10 mouse cellular contexts compared by ENCODE assay signal in genomic region chr3:27317288-27318024, GRCm38 (mm10). TPM values are rescaled to one million over a fixed set of nuclear protein-coding genes. Genes with fewer than 3 reads are reported as not detected.
DNase-seq lines count a peak whose midpoint lies in the region; ATAC-seq and TF ChIP-seq lines count a peak whose summit lies in the region.
"Had no signal": no experiment of that assay in that cellular context is flagged by ENCODE, and none has a peak within 500 bp of the region (broad histone marks: within the 10 kb centered on the region; RNA-seq: fewer than 3 reads in every experiment).

No protein-coding gene starts in this region.

- H3K4me1 ChIP-seq in lung, embryonic 15.5 days, result peaks cover 6% of the 10 kb centered on the region; the same call in 1 of the 2 replicates
- 0 out of 2 replicates have a peak, but pooled peaks cover 4% of the 10 kb centered on the region for H3K4me1 ChIP-seq in intestine, embryonic 14.5 days (replicated peaks; ENCODE audit: control insufficient read depth, insufficient read depth, low read length)

- 0 out of 2 replicates have a peak, but pooled peaks have one; percentile 8 for ATAC-seq in lung, embryonic 15.5 days (ENCODE audit: borderline replicate concordance, extremely low read depth, low FRiP score, low TSS enrichment)
- ATAC-seq in intestine, embryonic 14.5 days (replicated peaks; ENCODE audit: low FRiP score, low TSS enrichment, low read depth), result no peak

- no peak for TF ChIP-seq CTCF in gastrocnemius, adult 2 months (IDR thresholded peaks at IDR 0.05)

- H3K9me3 ChIP-seq in lung, embryonic 15.5 days, result no peaks in the 10 kb centered on the region
- H3K9me3 ChIP-seq in intestine, embryonic 14.5 days (ENCODE audit: control insufficient read depth, low read length), result no peaks in the 10 kb centered on the region

- no peak for TF ChIP-seq POLR2A in myocyte (IDR thresholded peaks at IDR 0.05; ENCODE audit: insufficient read length, low read depth)

- H3K4me3 ChIP-seq in gastrocnemius, adult 2 months, result peak overlapping the region; percentile 80
- peak overlapping the region; percentile 40 for H3K4me3 ChIP-seq in lung, embryonic 15.5 days
- H3K4me3 ChIP-seq in intestine, embryonic 14.5 days (ENCODE audit: low read depth, low read length), result no peak overlapping the region
- peak overlapping the region; percentile 5 for H3K4me3 ChIP-seq in myocyte

- intact Hi-C loops in gastrocnemius, adult 2 months (cut with DNase I), result no loop called here

- H3K9ac ChIP-seq in lung, embryonic 15.5 days, result peak overlapping the region; percentile 19; the same call in 1 of the 2 replicates
- H3K9ac ChIP-seq in intestine, embryonic 14.5 days (ENCODE audit: low read length), result no peak overlapping the region

- no peaks in the 10 kb centered on the region for H3K27me3 ChIP-seq in lung, embryonic 15.5 days
- no peaks in the 10 kb centered on the region for H3K27me3 ChIP-seq in intestine, embryonic 14.5 days (replicated peaks; ENCODE audit: control insufficient read depth, insufficient read depth, low read length)
- H3K27me3 ChIP-seq in myocyte (ENCODE audit: control insufficient read depth, insufficient read depth, insufficient read length), result peaks cover under 1% of the 10 kb centered on the region

- no peak overlapping the region for H3ac ChIP-seq in myocyte (ENCODE audit: control insufficient read depth, insufficient read length)

- H3K4me2 ChIP-seq in lung, embryonic 15.5 days, result peak overlapping the region; percentile 56
- peak overlapping the region; percentile 30 for H3K4me2 ChIP-seq in intestine, embryonic 14.5 days (ENCODE audit: low read length)
- peak overlapping the region; percentile 81 for H3K4me2 ChIP-seq in myocyte (ENCODE audit: low read depth)

- no peaks in the 10 kb centered on the region for H3K79me2 ChIP-seq in myocyte (ENCODE audit: control insufficient read depth, insufficient read depth)

- DNase-seq in gastrocnemius, adult 2 months, result no peak
- no peak for DNase-seq in gastrocnemius, adult 18-20 months (ENCODE audit: low spot score)
- no peak for DNase-seq in lung, postnatal 4 days
- no peak for DNase-seq in intestine, embryonic 14.5 days (ENCODE audit: low spot score)
- DNase-seq in cerebellum, adult 9-11 months, result no peak
- DNase-seq in gastrocnemius, adult 8-10 months (ENCODE audit: low spot score in 2 of 2), result no peak

- H3K27ac ChIP-seq in gastrocnemius, adult 2 months, result peak overlapping the region; percentile 84
- H3K27ac ChIP-seq in lung, embryonic 15.5 days, result peak overlapping the region; percentile 65
- H3K27ac ChIP-seq in intestine, embryonic 14.5 days (ENCODE audit: low read depth), result no peak overlapping the region

- WGBS in lung, embryonic 15.5 days, result 10% methylated on average over 4 of the region's 4 CpGs
- WGBS in intestine, embryonic 14.5 days, result 40% methylated on average over 4 of the region's 4 CpGs

- H3K36me3 ChIP-seq in lung, embryonic 15.5 days, result no peaks in the 10 kb centered on the region
- H3K36me3 ChIP-seq in intestine, embryonic 14.5 days (ENCODE audit: control insufficient read depth, insufficient read depth, low read length), result no peaks in the 10 kb centered on the region
- no peaks in the 10 kb centered on the region for H3K36me3 ChIP-seq in myocyte (ENCODE audit: control insufficient read depth, insufficient read depth)

TF ChIP-seq in myocyte, 11 proteins besides CTCF, POLR2A, EP300 and RAD21:
- TF ChIP-seq POLR2AphosphoS2 (IDR thresholded peaks at IDR 0.05; ENCODE audit: insufficient read length, low read depth), result no peak
- no peak for TF ChIP-seq MYOD1 (IDR thresholded peaks at IDR 0.05; ENCODE audit: control insufficient read depth in 1 of 3, insufficient read length in 2 of 3, low read depth in 2 of 3)
- TF ChIP-seq USF1 (IDR thresholded peaks at IDR 0.05; ENCODE audit: low read depth), result no peak
- TF ChIP-seq SRF (IDR thresholded peaks at IDR 0.05; ENCODE audit: control insufficient read depth, insufficient read length, low read depth), result no peak
- no peak for TF ChIP-seq TCF3 (IDR thresholded peaks at IDR 0.05; ENCODE audit: insufficient read length, low read depth)
- no peak for TF ChIP-seq CEBPB (IDR thresholded peaks at IDR 0.05; ENCODE audit: insufficient read depth, poor library complexity, severe bottlenecking)
- TF ChIP-seq E2F4 (IDR thresholded peaks at IDR 0.05; ENCODE audit: insufficient read depth), result no peak
- TF ChIP-seq MYOG (IDR thresholded peaks at IDR 0.05; ENCODE audit: control insufficient read depth in 1 of 3, insufficient read depth in 1 of 3, insufficient read length in 2 of 3, low read depth in 2 of 3), result no peak
- no peak for TF ChIP-seq TCF12 (IDR thresholded peaks at IDR 0.05; ENCODE audit: insufficient read depth, poor library complexity, severe bottlenecking)
- no peak for TF ChIP-seq REST (IDR thresholded peaks at IDR 0.05; ENCODE audit: insufficient read depth, insufficient read length)
- TF ChIP-seq MAX (IDR thresholded peaks at IDR 0.05; ENCODE audit: low read depth), result no peak

RNA-seq across cellular contexts. Expression of gene Tnfsf10, which starts 0.6 kb away (rescaled TPM):
- 10 to 100 TPM in 1 of 2 experiments, 1 to 10 TPM in 1; 3.7 to 15.2 TPM for total RNA-seq in gastrocnemius, adult 2 months (2021)
- 1 to 10 TPM; 2.6 to 2.8 TPM for total RNA-seq in gastrocnemius, adult 18-20 months (2021)
- polyA plus RNA-seq in lung, embryonic 15.5 days (2015; fragmentation: Nextera tagmentation; extraction: Ambion mirVana), result 2.5 and 3.0 TPM in 2 replicates
- polyA plus RNA-seq in intestine, embryonic 14.5 days (2014; fragmentation: Nextera tagmentation; extraction: Ambion mirVana), result 0.36 and 0.41 TPM in 2 replicates
- polyA plus RNA-seq in myocyte (2012; fragmentation: generic; extraction: Trizol), result not detected
- total RNA-seq in gastrocnemius, adult 8-10 months (2022), result 1 to 10 TPM; 5.5 to 7.8 (median 6.5) TPM
- polyA plus RNA-seq: C2C12 had no signal

RNA-seq across cellular contexts. Expression of gene Ghsr, which starts 53.7 kb away (rescaled TPM):
- not detected for total RNA-seq in gastrocnemius, adult 2 months (2021)
- total RNA-seq in gastrocnemius, adult 18-20 months (2021), result not detected
- polyA plus RNA-seq in lung, embryonic 15.5 days (2015; fragmentation: Nextera tagmentation; extraction: Ambion mirVana), result not detected in 2 replicates
- not detected in 2 replicates for polyA plus RNA-seq in intestine, embryonic 14.5 days (2014; fragmentation: Nextera tagmentation; extraction: Ambion mirVana)
- polyA plus RNA-seq in myocyte (2012; fragmentation: generic; extraction: Trizol), result not detected
- total RNA-seq in gastrocnemius, adult 8-10 months (2022), result not detected
- total RNA-seq: adrenal gland, postnatal 25 days had no signal
- polyA plus RNA-seq: C2C12 had no signal

Comparison
In these comparisons a context has a peak if more than half of its experiments do, and no peak if none do; other contexts are left out.
1. H3K4me2 ChIP-seq: peak in every context shown above with its lines; median percentile 81 in myocyte; 56 in lung, embryonic 15.5 days; 30 in intestine, embryonic 14.5 days.